Mouse (Mus musculus): Measurements from ENCODE around the gene Fam110c.

GRCm38 (mm10) chr12:31080352-31080751, 6.7 kb downstream of the Fam110c start:
- no peak for TF ChIP-seq CHD2 (IDR thresholded peaks at IDR 0.05; ENCODE audit: low read depth, low read length)
- no peak for TF ChIP-seq ZNF384 (IDR thresholded peaks at IDR 0.05; ENCODE audit: low read depth, low read length)
- no peak for TF ChIP-seq HCFC1 (IDR thresholded peaks at IDR 0.05; ENCODE audit: borderline replicate concordance, insufficient read depth, low read length)

Measured in ES-E14 (cell line).